Mouse (Mus musculus) erythroblast, embryonic 14.5 days (primary cell): ENCODE results near the gene Zdhhc6.

Experiments
- GATA1 ChIP-seq: IDR thresholded peaks from 2 replicates; pipeline ENCODE4 v1.6.1; 2012; ENCODE audit warnings: low read length, inconsistent platforms, mixed read lengths
- TAL1 ChIP-seq: IDR thresholded peaks from 3 replicates; pipeline ENCODE4 v1.6.1; 2012; ENCODE audit warnings: low read length, inconsistent platforms, mixed read lengths

DNA sequence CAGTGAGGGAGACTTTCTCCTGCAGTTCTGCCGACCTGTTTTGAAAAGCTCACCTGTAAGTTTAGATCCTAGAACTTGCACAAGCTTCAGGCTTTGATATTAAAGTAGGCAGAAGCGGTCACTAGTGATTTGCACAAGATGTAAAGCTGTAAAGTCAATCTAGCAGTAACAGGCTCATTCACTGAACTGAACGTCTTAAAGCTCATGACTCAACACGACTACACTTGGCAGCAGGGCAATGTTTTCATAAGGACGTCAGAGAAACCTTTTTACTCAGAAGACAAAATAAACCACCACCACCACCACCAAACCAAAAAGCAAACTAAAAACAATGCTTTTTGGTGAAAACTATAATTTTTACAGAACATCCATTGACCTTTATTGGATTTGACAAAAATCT lies 17.9 kb downstream of the Zdhhc6 start:
- TF ChIP-seq GATA1, result no peak
- no peak for TF ChIP-seq TAL1
